Mouse (Mus musculus): ENCODE measurements around the gene Crot.
"Not testable (repeated sequence)": the region's sequence is repeated elsewhere in the genome, so short reads cannot be mapped to it uniquely, and the experiment has no call there.

Crot gene

GRCm38 (mm10) chr5:8995966-8996685 is 998 bp downstream of the Crot start:
- no peak for DNase-seq (ENCODE audit: low read depth, low spot score)

- peak; percentile 76 for DNase-seq (ENCODE audit: low read depth, low spot score)
Measured at GRCm38 (mm10) chr5:8991626-8992025, 5.5 kb downstream of the Crot start.

GRCm38 (mm10) chr5:8990526-8990925 is 6.6 kb downstream of the Crot start:
- DNase-seq (ENCODE audit: low read depth, low spot score): peak; percentile 59

DNA sequence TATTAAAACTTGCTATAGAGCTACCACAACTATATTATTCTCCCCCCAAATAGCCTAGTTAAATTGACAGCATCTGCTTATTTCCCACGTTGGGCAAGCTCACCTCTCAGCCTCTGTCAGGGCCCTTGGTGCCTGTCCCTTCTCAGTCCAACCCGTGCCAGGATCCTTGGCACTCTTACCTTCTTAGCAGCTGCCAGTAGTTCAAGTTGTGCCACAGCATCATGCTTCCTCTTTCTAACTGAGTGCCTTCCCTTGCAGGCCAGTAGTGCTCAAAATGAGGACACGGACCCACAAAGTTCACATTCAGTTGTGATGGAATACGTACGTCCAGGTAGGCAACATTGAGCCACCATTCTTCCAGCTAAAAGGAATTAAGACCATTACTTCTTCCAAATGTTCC is 9.2 kb downstream of the Crot start:
- DNase-seq (ENCODE audit: low read depth, low spot score): no peak

- no peak for DNase-seq (ENCODE audit: low read depth, low spot score)
Measured at GRCm38 (mm10) chr5:8985470-8985869, 11.7 kb downstream of the Crot start.

DNA sequence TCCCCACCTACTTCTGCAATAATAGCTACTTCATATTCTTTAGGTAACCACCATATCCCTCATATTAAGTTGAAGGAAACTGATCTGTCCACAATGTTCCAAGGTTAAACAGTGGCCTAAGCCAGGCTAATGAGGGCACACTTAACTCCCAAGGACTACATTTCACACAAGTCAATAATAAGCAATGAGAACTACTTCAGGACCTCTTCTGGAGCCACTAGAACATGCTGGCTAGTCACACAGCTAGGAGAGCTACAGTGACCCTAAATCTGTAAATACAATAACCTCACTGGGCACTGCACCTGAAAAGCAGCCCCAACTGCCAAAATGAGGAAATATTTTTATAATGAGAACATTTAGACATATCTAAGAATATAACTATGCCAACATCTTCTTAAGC is 22.4 kb downstream of the Crot start:
- no peak for DNase-seq (ENCODE audit: low read depth, low spot score)

DNA sequence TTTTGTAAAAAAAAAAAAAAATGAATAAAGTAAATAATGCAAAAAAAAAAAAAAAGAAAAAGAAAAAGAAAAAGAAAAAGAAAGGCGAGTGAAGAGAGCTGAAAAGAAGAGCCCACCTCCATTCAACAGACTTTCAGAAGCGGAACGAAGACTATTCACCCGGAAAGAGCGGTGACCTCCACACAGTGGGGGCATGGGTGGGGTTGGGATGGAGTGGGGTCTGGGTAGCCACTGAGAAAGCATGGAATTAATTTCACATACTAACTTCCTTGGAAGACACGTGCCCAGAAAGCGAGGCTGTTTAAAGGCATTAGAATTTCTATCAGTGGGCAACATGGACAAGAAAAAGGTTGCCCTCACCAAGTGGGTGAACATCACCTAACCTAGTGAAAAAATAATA is 24.8 kb downstream of the Crot start:
- no peak for DNase-seq (ENCODE audit: low read depth, low spot score)

- DNase-seq (ENCODE audit: low read depth, low spot score): no peak
Measured at GRCm38 (mm10) chr5:8970694-8971093, 26.4 kb downstream of the Crot start.

- DNase-seq (ENCODE audit: low read depth, low spot score): no peak
Measured at GRCm38 (mm10) chr5:8964487-8964886, 32.6 kb downstream of the Crot start.

DNA sequence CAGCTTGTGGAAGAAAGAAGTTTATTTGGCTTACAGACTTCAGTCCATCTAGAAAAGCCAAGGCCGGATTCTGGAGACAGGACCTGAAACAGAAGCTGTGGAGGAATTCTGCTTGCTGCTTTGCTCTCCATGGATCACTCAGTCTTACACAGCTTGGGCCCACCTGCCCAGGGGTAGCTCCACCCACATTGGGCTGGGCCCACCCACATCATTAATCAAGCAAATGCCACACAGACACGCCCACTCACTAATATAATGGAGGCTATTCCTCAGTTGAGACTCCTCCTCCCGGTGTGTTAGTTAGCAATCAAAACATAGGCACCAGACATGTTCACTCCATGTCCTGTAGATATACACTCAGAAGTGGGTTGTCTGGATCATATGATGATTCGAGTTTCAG is 36.6 kb downstream of the Crot start:
- peak; percentile 29 for DNase-seq (ENCODE audit: low read depth, low spot score)

DNA sequence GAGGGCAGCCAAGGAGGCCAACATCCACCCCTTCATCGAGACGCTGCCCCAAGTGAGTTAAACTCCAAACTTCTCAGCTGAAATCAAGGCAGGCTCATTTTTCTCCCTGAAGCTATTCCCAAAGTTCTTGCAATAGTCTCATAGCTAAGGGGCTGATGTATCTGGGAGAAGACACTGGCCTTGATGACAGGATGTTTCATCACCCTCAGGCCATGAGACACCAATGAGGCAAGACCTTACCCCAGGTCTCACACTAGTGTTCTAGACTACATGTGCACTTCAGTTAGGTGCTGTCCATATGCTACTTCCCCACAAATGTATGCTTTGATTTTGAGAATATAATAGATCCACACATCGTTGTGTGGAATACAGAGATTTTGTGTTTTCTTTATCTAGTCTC is 41.6 kb downstream of the Crot start:
- DNase-seq (ENCODE audit: low read depth, low spot score): no peak

GRCm38 (mm10) chr5:8953660-8954059 is 43.5 kb downstream of the Crot start:
- DNase-seq (ENCODE audit: low read depth, low spot score): no peak

DNA sequence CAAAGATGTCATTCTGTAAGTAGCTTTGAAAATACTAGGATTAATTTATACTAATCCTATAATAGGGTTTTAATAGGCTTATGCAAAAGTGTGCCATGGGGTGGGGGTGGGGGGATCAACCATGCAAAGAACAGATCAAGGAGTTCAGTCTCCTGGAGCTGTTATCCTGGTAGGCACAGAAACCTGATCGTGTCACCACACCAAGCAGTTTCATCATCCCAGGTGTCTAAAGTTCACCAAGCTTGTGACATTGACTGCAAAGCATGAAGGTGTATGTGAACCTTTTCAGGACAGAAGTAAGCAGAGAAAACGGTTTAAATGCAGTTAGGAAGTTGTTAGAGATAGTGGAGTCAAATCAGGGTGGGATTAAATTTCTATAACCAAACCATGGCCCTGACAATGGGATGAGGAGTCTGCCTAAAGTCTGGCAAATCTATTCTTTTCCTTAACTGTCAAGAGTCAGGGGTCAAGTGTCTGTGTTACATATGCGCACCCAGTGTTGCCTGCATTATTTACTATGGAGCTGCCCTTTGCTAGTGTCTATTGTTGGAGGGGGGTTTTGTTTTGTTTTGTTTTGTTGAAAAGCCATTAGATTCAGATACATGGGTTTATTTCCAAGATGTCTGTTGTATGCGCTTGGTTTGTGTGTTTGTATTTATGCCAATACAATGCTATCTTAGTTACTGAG is 49.6 kb downstream of the Crot start:
- DNase-seq (ENCODE audit: low read depth, low spot score): no peak

GRCm38 (mm10) chr5:8943836-8944235 is 53.3 kb downstream of the Crot start:
- no peak for DNase-seq (ENCODE audit: low read depth, low spot score)

- not testable (repeated sequence) for DNase-seq (ENCODE audit: low read depth, low spot score)
Measured at GRCm38 (mm10) chr5:8941266-8941665, 55.9 kb downstream of the Crot start.

DNA sequence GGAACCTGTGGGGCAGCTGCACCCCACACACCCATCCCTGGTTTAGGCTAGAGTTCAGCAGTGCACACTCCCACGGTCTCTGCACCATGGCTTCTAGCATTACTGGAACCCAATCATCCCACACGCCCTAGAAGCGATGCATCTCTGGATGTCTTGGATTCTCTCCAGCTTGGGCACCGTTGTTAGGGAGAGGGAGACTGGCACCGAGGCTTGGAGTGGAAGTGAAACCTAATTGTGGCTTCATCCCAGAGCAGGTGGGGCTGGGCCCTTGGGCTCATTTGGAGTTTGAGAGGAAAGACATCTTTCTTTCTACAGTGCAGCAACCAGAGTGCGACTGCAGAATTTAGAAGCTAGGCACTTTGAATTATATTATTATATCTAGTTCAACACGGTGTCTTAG is 59.2 kb downstream of the Crot start:
- DNase-seq (ENCODE audit: low read depth, low spot score): no peak

- DNase-seq (ENCODE audit: low read depth, low spot score): no peak
Measured at GRCm38 (mm10) chr5:8928440-8928839, 68.7 kb downstream of the Crot start.

GRCm38 (mm10) chr5:8917069-8917468 is 80.1 kb downstream of the Crot start:
- no peak for DNase-seq (ENCODE audit: low read depth, low spot score)

DNA sequence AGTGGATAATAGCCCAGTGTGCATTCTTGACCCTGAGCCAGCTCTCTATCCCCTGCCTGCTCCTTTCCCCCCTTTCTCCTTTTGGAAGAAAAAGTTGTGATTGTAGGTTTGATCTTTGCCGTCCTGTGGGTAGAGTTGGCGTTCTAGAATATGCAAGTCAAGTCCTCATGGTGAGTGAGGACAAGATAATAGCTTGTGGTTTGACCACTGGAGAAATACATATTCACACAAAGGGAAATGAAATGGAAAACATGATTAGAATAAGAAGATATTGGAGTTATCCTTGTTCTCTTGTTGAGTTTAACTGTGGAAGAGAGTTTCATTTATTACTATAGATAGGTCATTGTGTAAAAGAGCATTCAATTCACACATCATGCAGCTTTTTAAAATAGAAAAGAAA is 80.7 kb downstream of the Crot start:
- no peak for DNase-seq (ENCODE audit: low read depth, low spot score)

All from R1 (cell line).